Mouse (Mus musculus) intestine, embryonic 16.5 days (tissue): ENCODE data around the gene Krt82. TPM values are rescaled to one million over a fixed set of nuclear protein-coding genes. Genes with fewer than 3 reads are reported as not detected.

ENCODE experiments used
- ATAC-seq: fragments of 200-750 bp; cut with Nextera tagmentation; 2 replicates; pipeline ENCODE4 v1.8.0; 2017; ENCODE audit warnings: moderate TSS enrichment, moderate library complexity
- H3K27ac ChIP-seq: fragments of 300-500 bp; sonication (generic); 2 replicates; pipeline ENCODE4 v1.5.1; 2014; ENCODE audit warnings: mild to moderate bottlenecking, low read length
- H3K27me3 ChIP-seq: fragments of 300-500 bp; sonication (generic); replicated peaks from 2 replicates; pipeline ENCODE4 v1.6.1; 2014; ENCODE audit warnings: low read length, control low read depth, mixed read lengths; ENCODE audit not compliant: control insufficient read depth, insufficient read depth
- H3K36me3 ChIP-seq: fragments of 300-500 bp; sonication (generic); 2 replicates; pipeline ENCODE4 v1.6.1; 2014; ENCODE audit warnings: low read length, control low read depth; ENCODE audit not compliant: control insufficient read depth, insufficient read depth
- H3K4me1 ChIP-seq: fragments of 300-500 bp; sonication (generic); 2 replicates; pipeline ENCODE4 v1.6.1; 2014; ENCODE audit warnings: low read length, control low read depth, mixed read lengths; ENCODE audit not compliant: control insufficient read depth, insufficient read depth
- H3K4me2 ChIP-seq: fragments of 300-500 bp; sonication (generic); 2 replicates; pipeline ENCODE4 v1.6.1; 2014; ENCODE audit warnings: low read depth, low read length, control low read depth
- H3K4me3 ChIP-seq: fragments of 300-500 bp; sonication (generic); 2 replicates; pipeline ENCODE4 v1.5.1; 2014; ENCODE audit warnings: mild to moderate bottlenecking, low read length
- H3K9ac ChIP-seq: fragments of 300-500 bp; sonication (generic); 2 replicates; pipeline ENCODE4 v1.6.1; 2014; ENCODE audit warnings: low read depth, low read length
- H3K9me3 ChIP-seq: fragments of 300-500 bp; sonication (generic); 2 replicates; pipeline ENCODE4 v1.6.1; 2016; ENCODE audit warnings: low read length, control low read depth; ENCODE audit not compliant: control insufficient read depth
- WGBS: fragments of 180-500 bp; shearing (Covaris S2); extraction: QIAGEN DNeasy Blood & Tissue Kit; methylation state at CpG from one replicate; pipeline ENCODE4 v1.1.7; 2014; 5-methylcytosine and 5-hydroxymethylcytosine counted together
- polyA plus RNA-seq: library from polyadenylated mRNA; unstranded; fragments of >200 nt; fragmentation: Nextera tagmentation; extraction: Ambion mirVana; gene quantifications from 2 replicates; pipeline ENCODE4 v1.2.1, GENCODE M21; 2015

Gene Krt82
- not detected in 2 replicates for polyA plus RNA-seq

GRCm38 (mm10) chr15:101550567-101550966 lies at the start of gene Krt82:
Gene Krt82 (minus strand): TSS chr15:101550667.
- Histone ChIP-seq H3K27ac (no peak within 1 kb of the TSS), H3K9ac (no peak within 1 kb of the TSS), H3K9me3 (no peaks in the 10 kb centered on the region), H3K4me1 (peaks cover 6% of the 10 kb centered on the region), H3K36me3 (no peaks in the 10 kb centered on the region), H3K4me2 (no peak within 1 kb of the TSS), H3K4me3 (no peak within 1 kb of the TSS), H3K27me3 (peaks cover 7% of the 10 kb centered on the region; the same call in 1 of the 2 replicates)
- no peak for ATAC-seq
- WGBS = 79% methylated on average over 7 of the region's 7 CpGs

DNA sequence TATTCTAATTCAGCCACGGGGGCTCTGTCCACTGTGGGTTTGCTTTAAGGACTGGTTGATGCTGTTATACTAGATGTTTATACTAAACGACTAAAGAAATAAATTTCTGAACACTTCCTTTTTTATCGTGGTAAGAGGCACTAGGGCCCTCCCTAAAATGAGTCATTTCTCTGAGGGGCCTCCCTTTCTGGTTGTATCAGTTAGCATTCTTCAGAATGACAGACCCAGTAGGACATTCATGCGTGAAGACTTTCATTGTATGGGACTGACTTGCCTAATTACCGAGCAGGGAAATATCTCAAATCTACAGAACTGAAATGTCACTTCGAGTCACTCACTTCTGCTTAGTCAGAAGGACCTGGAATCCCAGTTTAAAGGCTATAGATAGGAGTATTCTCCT lies 48.7 kb upstream of the Krt82 start:
- no peaks in the 10 kb centered on the region for H3K27me3 ChIP-seq
- no peaks in the 10 kb centered on the region for H3K9me3 ChIP-seq
- no peaks in the 10 kb centered on the region for H3K36me3 ChIP-seq
- no peak overlapping the region for H3K4me2 ChIP-seq
- H3K4me3 ChIP-seq = no peak overlapping the region
- 33% methylated on average over 6 of the region's 6 CpGs for WGBS
- H3K9ac ChIP-seq = no peak overlapping the region
- H3K27ac ChIP-seq = no peak overlapping the region
- ATAC-seq = no peak
- no peaks in the 10 kb centered on the region for H3K4me1 ChIP-seq

DNA sequence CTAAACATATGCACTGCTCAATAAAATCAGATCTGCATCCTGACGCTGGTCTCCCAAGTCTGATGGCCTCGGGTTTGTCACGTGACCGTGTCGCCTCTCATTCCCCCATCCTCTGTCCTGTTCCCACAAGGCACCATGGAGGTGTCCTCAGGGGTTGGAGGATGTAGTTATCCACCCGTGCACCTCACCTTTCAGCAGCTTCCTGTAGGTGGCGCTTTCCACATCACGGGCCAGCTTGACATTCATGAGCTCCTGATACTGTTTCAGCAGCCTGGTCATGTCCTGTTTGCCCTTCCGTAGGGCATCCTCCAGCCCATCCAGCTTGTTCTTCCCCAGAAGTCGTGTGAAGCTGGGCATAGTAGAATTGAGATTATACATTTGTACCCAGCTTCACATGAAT lies 37.7 kb upstream of the Krt82 start:
- Histone ChIP-seq H3K9me3 (no peaks in the 10 kb centered on the region), H3K9ac (no peak overlapping the region), H3K27me3 (no peaks in the 10 kb centered on the region), H3K27ac (no peak overlapping the region), H3K4me1 (no peaks in the 10 kb centered on the region), H3K4me2 (no peak overlapping the region), H3K4me3 (no peak overlapping the region), H3K36me3 (no peaks in the 10 kb centered on the region)
- 78% methylated on average over 10 of the region's 10 CpGs for WGBS
- no peak for ATAC-seq

GRCm38 (mm10) chr15:101584456-101584855 lies 34.0 kb upstream of the Krt82 start:
- Histone ChIP-seq H3K4me3 (no peak overlapping the region), H3K9ac (no peak overlapping the region), H3K36me3 (no peaks in the 10 kb centered on the region), H3K4me2 (no peak overlapping the region), H3K4me1 (no peaks in the 10 kb centered on the region), H3K9me3 (no peaks in the 10 kb centered on the region), H3K27ac (no peak overlapping the region), H3K27me3 (no peaks in the 10 kb centered on the region)
- WGBS = 31% methylated on average over 2 of the region's 2 CpGs
- ATAC-seq = no peak

GRCm38 (mm10) chr15:101583211-101583965 lies 32.9 kb upstream of the Krt82 start:
- Histone ChIP-seq H3K9me3 (no peaks in the 10 kb centered on the region), H3K27me3 (no peaks in the 10 kb centered on the region), H3K4me2 (no peak overlapping the region), H3K4me3 (no peak overlapping the region), H3K4me1 (no peaks in the 10 kb centered on the region), H3K9ac (no peak overlapping the region), H3K36me3 (no peaks in the 10 kb centered on the region), H3K27ac (no peak overlapping the region)
- no peak for ATAC-seq
- WGBS = 78% methylated on average over 8 of the region's 8 CpGs

DNA sequence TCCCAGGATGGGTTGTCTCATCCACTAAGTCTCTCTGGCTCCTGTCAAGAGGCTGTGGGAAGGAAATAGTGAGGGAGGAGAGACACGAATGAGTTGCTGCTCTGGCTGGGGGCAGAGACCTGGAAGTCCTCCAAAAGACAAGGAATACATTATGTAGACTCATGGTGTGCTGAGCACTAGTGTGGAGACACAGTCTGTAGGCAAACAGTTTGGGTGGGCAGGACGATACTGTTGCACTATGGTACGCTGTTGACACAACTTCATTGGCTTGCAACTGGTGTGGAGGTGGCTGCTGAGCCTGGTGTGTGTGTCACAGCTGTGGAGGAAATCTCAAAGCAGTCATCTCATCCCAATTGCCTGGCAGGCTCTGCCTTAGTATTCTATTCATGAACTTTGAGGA lies 31.2 kb upstream of the Krt82 start:
- whole genome bisulfite sequencing = 69% methylated on average over 3 of the region's 3 CpGs
- Histone ChIP-seq H3K27ac (no peak overlapping the region), H3K9ac (no peak overlapping the region), H3K4me2 (no peak overlapping the region), H3K27me3 (no peaks in the 10 kb centered on the region), H3K4me1 (no peaks in the 10 kb centered on the region), H3K36me3 (no peaks in the 10 kb centered on the region), H3K4me3 (no peak overlapping the region), H3K9me3 (no peaks in the 10 kb centered on the region)
- ATAC-seq = no peak

GRCm38 (mm10) chr15:101575506-101575905 lies 25.0 kb upstream of the Krt82 start:
- ATAC-seq = no peak
- H3K9me3 ChIP-seq = no peaks in the 10 kb centered on the region
- WGBS = 73% methylated on average over 5 of the region's 5 CpGs
- H3K27ac ChIP-seq = no peak overlapping the region
- no peak overlapping the region for H3K4me2 ChIP-seq
- H3K9ac ChIP-seq = no peak overlapping the region
- no peaks in the 10 kb centered on the region for H3K4me1 ChIP-seq
- 0 out of 2 replicates have a peak, but pooled peaks cover 3% of the 10 kb centered on the region for H3K27me3 ChIP-seq
- H3K36me3 ChIP-seq = no peaks in the 10 kb centered on the region
- H3K4me3 ChIP-seq = no peak overlapping the region

- Histone ChIP-seq H3K4me1 (no peaks in the 10 kb centered on the region), H3K4me3 (no peak within 1 kb of the TSS), H3K27me3 (0 out of 2 replicates have a peak, but pooled peaks cover 3% of the 10 kb centered on the region), H3K27ac (no peak within 1 kb of the TSS), H3K36me3 (no peaks in the 10 kb centered on the region), H3K9me3 (no peaks in the 10 kb centered on the region), H3K4me2 (no peak within 1 kb of the TSS), H3K9ac (no peak within 1 kb of the TSS)
- no peak for ATAC-seq
- 58% methylated on average over 15 of the region's 15 CpGs for WGBS
Measured at GRCm38 (mm10) chr15:101573796-101574345, 23.4 kb upstream of the Krt82 start, which contains the start of gene Krt75. Gene Krt75 (minus strand): TSS chr15:101573904.

GRCm38 (mm10) chr15:101567780-101568179 lies 17.3 kb upstream of the Krt82 start:
- Histone ChIP-seq H3K27me3 (0 out of 2 replicates have a peak, but pooled peaks cover 3% of the 10 kb centered on the region), H3K9ac (no peak overlapping the region), H3K4me2 (no peak overlapping the region), H3K9me3 (no peaks in the 10 kb centered on the region), H3K4me1 (no peaks in the 10 kb centered on the region), H3K36me3 (no peaks in the 10 kb centered on the region), H3K27ac (no peak overlapping the region), H3K4me3 (no peak overlapping the region)
- no peak for ATAC-seq
- WGBS = 43% methylated on average over 7 of the region's 7 CpGs
